Mouse (Mus musculus) cerebellum, adult 2 months (tissue): ENCODE data around the gene Etfa.

Experiments
- CTCF ChIP-seq: fragments of 200-500 bp; IDR thresholded peaks from 2 replicates; pipeline ENCODE4 v1.5.1; 2011; ENCODE audit warnings: low read depth, mild to moderate bottlenecking, control low read depth, low read length, moderate library complexity, borderline replicate concordance; ENCODE audit not compliant: insufficient read depth
- POLR2A ChIP-seq: fragments of 200-500 bp; IDR thresholded peaks from 2 replicates; pipeline ENCODE4 v1.6.1; 2011; ENCODE audit warnings: low read length, control low read depth, borderline replicate concordance; ENCODE audit not compliant: insufficient read depth

DNA sequence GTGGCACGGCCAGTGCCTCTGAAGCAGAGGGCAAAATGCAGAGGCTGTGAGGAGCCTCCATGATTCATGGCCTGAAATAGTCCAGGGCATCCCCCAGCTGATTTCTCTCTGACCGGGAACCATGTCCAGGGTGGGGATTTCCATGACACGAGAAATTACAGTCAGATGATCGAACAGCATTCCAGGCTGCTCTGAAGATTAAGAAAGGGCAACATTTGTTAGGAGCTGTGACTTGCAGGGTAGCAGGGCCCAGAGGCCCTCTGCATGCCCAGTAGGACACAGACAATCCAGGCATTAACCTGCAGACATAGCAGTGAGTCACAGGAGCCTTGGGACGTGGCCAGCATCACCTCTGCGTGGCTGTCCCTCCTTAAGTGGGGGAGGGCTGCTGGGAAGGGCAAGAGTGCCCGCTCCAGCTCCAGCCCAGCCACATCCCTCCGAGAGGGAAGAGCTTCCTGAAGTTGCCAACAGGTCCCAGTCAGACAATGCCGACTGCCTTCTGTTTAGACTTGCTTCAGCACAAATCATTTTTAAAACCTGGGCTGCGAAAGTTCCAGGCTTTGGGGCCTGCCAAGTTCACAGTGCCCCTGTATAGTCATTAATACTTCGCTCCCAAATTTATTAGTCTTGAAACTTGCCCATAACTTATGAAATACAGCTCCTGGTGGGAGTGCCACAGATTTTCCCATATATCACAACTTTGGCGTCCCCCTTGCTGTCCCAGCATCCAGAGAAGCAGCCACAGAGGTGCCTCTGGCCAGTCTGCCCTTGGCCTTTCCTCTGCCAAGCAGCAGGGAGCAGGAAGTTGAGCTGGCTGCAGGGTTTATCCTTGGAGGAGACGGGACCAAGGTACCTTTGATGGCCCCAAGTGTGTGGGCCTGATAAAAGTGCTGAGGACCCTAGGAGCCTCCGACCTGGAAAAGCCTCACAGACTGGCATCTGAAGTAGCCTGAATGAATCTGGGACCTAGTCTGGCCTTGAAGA lies 79.4 kb downstream of the Etfa start:
- TF ChIP-seq CTCF (no peak), POLR2A (no peak)
